Mouse (Mus musculus) embryonic facial prominence, embryonic 15.5 days (tissue): ENCODE measurements around the gene Ppp3r1. TPM values are rescaled to one million over a fixed set of nuclear protein-coding genes. Genes with fewer than 3 reads are reported as not detected.

Experiments
- ATAC-seq: fragments of 200-750 bp; cut with Nextera tagmentation; 2 replicates; pipeline ENCODE4 v1.8.0; 2017; ENCODE audit warnings: low read depth, moderate TSS enrichment; ENCODE audit not compliant: insufficient number of reproducible peaks, low FRiP score, low TSS enrichment
- H3K27ac ChIP-seq: fragments of 300-500 bp; sonication (generic); replicated peaks from 2 replicates; pipeline ENCODE4 v1.5.1; 2015; ENCODE audit warnings: mild to moderate bottlenecking, inconsistent platforms
- H3K27me3 ChIP-seq: fragments of 300-500 bp; sonication (generic); 2 replicates; pipeline ENCODE4 v1.6.1; 2015; ENCODE audit warnings: inconsistent platforms
- H3K36me3 ChIP-seq: fragments of 300-500 bp; sonication (generic); 2 replicates; pipeline ENCODE4 v1.6.1; 2015; ENCODE audit warnings: mild to moderate bottlenecking, inconsistent platforms
- H3K4me1 ChIP-seq: fragments of 300-500 bp; sonication (generic); 2 replicates; pipeline ENCODE4 v1.6.1; 2015; ENCODE audit warnings: inconsistent platforms
- H3K4me2 ChIP-seq: fragments of 300-500 bp; sonication (generic); replicated peaks from 2 replicates; pipeline ENCODE4 v1.6.1; 2015; ENCODE audit warnings: mild to moderate bottlenecking, inconsistent platforms
- H3K4me3 ChIP-seq: fragments of 300-500 bp; sonication (generic); replicated peaks from 2 replicates; pipeline ENCODE4 v1.5.1; 2015; ENCODE audit warnings: mild to moderate bottlenecking, inconsistent platforms
- H3K9ac ChIP-seq: fragments of 300-500 bp; sonication (generic); 2 replicates; pipeline ENCODE4 v1.6.1; 2015; ENCODE audit warnings: inconsistent platforms
- H3K9me3 ChIP-seq: fragments of 300-500 bp; sonication (generic); replicated peaks from 2 replicates; pipeline ENCODE4 v1.6.1; 2016; ENCODE audit warnings: inconsistent platforms
- WGBS: fragments of 180-500 bp; shearing (Covaris S2); methylation state at CpG from one replicate; pipeline ENCODE4 v1.1.7; 2015; 5-methylcytosine and 5-hydroxymethylcytosine counted together
- polyA plus RNA-seq: library from polyadenylated mRNA; unstranded; fragments of >200 nt; fragmentation: Nextera tagmentation; extraction: Ambion mirVana; gene quantifications from 2 replicates; pipeline ENCODE4 v1.2.1, GENCODE M21; 2015

The Ppp3r1 gene
- polyA plus RNA-seq, 1 experiment from 2014 or later, result 100 TPM

- 96% methylated on average over 1 of the region's 1 CpGs for WGBS
- Histone ChIP-seq H3K27ac (no peak overlapping the region), H3K4me2 (no peak overlapping the region), H3K9me3 (no peaks in the 10 kb centered on the region), H3K36me3 (peaks cover 13% of the 10 kb centered on the region; the same call in 1 of the 2 replicates), H3K4me3 (no peak overlapping the region), H3K27me3 (no peaks in the 10 kb centered on the region), H3K4me1 (no peaks in the 10 kb centered on the region; the same call in 1 of the 2 replicates), H3K9ac (no peak overlapping the region)
- no peak for ATAC-seq
Observed at GRCm38 (mm10) chr11:17170938-17171729, 12.1 kb downstream of the Ppp3r1 start.

- Histone ChIP-seq H3K27ac (no peak overlapping the region), H3K9ac (no peak overlapping the region), H3K27me3 (no peaks in the 10 kb centered on the region), H3K4me3 (no peak overlapping the region), H3K36me3 (peaks cover 13% of the 10 kb centered on the region; the same call in 1 of the 2 replicates), H3K9me3 (no peaks in the 10 kb centered on the region), H3K4me1 (no peaks in the 10 kb centered on the region; the same call in 1 of the 2 replicates), H3K4me2 (no peak overlapping the region)
- ATAC-seq, result no peak
- WGBS, result 91% methylated on average over 4 of the region's 4 CpGs
Observed at GRCm38 (mm10) chr11:17172300-17172699, 13.2 kb downstream of the Ppp3r1 start.

DNA sequence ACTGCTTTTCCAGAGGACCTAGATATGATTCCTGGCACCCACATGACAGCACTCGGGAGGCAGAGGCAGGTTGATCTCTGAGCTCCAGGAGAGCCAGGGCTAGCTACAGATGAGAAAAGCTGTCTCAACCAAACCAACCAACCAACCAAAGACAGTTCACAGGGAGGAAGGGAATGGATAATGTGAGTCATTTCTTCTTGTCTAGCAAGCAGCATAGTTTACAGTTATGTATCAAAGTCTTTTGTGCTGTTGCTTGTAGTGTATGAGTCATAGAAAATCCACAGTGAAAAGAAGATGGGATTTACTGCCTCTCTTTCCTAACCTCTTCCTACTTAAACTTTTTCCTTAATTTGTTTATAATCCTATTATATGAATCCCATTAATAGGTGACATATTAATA is 17.6 kb downstream of the Ppp3r1 start:
- Histone ChIP-seq H3K4me1 (no peaks in the 10 kb centered on the region), H3K9ac (no peak overlapping the region), H3K27ac (no peak overlapping the region), H3K9me3 (no peaks in the 10 kb centered on the region), H3K4me2 (no peak overlapping the region), H3K27me3 (no peaks in the 10 kb centered on the region), H3K4me3 (no peak overlapping the region), H3K36me3 (peaks cover 13% of the 10 kb centered on the region; the same call in 1 of the 2 replicates)
- ATAC-seq, result no peak
- 96% methylated on average over 1 of the region's 1 CpGs for WGBS

DNA sequence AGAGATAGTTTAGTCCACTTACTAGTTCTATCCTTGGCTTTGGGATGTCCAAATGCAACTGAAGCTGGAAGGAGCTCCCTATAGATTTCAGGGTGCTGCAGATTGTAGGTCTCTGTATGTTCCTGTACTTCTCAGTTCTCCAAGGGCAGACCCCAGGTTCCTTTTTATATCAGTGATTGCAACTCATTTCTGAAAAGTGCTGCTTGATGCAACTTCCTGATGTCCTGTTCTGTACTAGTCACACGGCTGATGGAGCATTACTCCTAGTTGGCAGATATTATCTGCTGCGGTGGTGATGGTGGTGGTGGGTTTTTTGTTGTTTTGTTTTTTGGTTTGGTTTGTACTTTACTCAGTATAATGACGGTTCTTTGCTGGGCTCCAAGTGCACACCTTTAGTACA is 21.7 kb downstream of the Ppp3r1 start:
- H3K9me3 ChIP-seq, result no peaks in the 10 kb centered on the region
- 79% methylated on average over 3 of the region's 3 CpGs for WGBS
- H3K36me3 ChIP-seq, result no peaks in the 10 kb centered on the region
- H3K4me1 ChIP-seq, result no peaks in the 10 kb centered on the region
- no peak overlapping the region for H3K27ac ChIP-seq
- no peaks in the 10 kb centered on the region for H3K27me3 ChIP-seq
- no peak overlapping the region for H3K4me2 ChIP-seq
- no peak for ATAC-seq
- no peak overlapping the region for H3K4me3 ChIP-seq
- no peak overlapping the region for H3K9ac ChIP-seq

DNA sequence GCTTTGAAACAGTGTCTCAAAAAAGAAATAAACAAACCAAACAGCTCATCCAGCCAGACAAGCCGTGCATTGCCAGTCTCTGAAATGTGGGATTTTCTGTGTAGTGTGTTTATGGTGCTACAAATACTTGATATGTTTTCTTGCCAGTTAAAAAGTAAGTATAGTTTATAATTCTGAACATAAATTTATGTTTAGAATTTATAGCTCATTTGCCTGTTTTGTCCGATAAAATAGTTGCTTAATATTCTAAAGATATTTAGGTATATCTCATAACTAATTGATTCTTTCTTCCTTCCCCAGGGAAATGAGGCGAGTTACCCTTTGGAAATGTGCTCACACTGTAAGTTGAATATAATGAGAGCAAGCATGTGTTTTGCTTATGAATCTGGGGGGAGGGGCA is 22.7 kb downstream of the Ppp3r1 start, which contains the start of gene Wdr92:
Gene Wdr92, plus strand, starts transcription at position 301 of the 400 bp plus-strand sequence.
- H3K9ac ChIP-seq, result no peak within 1 kb of the TSS
- no peaks in the 10 kb centered on the region for H3K4me1 ChIP-seq
- H3K4me3 ChIP-seq, result no peak within 1 kb of the TSS
- 64% methylated on average over 3 of the region's 3 CpGs for WGBS
- no peaks in the 10 kb centered on the region for H3K36me3 ChIP-seq
- ATAC-seq, result no peak
- no peaks in the 10 kb centered on the region for H3K27me3 ChIP-seq
- no peak within 1 kb of the TSS for H3K27ac ChIP-seq
- no peaks in the 10 kb centered on the region for H3K9me3 ChIP-seq
- no peak within 1 kb of the TSS for H3K4me2 ChIP-seq

DNA sequence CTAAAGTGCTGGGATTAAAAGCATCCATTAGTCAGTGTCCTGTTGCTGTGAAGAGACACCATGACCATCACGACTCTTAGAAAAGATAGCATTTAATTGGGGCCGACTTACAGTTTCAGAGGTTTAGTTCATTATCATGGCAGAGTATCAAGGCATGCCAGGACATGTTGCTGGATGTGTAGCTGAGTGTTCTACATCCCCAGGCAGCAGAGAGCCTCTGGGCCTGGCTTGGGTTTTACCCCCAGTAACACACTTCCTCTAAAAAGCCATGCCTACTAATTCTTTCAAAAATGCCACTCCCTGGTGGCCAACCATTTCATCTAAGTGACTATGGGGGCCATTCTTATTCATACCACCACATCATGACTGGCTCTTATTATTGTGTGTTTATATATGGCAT is 24.1 kb downstream of the Ppp3r1 start:
- Histone ChIP-seq H3K4me2 (no peak overlapping the region), H3K9me3 (no peaks in the 10 kb centered on the region), H3K4me3 (no peak overlapping the region), H3K27me3 (no peaks in the 10 kb centered on the region), H3K4me1 (no peaks in the 10 kb centered on the region), H3K36me3 (no peaks in the 10 kb centered on the region), H3K9ac (no peak overlapping the region), H3K27ac (no peak overlapping the region)
- 77% methylated on average over 2 of the region's 2 CpGs for WGBS
- no peak for ATAC-seq

DNA sequence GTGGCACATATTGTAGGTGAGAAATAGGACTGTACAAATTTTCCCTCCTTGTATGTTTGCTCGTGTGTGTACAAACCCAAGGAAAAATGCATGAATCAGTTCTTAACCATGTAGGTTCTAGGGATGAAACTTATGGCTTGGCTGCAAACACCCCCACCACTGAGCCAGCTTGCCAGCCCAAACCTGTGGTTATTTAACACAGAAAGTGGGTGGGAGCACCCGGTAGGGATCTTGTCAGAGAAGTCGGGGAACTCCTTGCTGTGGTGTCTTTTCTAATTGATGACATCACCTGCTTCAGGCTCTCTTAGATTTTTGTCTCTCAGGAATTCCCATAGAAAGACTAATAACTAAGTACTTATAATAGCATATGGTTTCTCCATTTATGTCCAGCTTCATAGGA is 28.6 kb downstream of the Ppp3r1 start:
- WGBS, result 73% methylated on average over 3 of the region's 3 CpGs
- no peak overlapping the region for H3K27ac ChIP-seq
- H3K4me3 ChIP-seq, result no peak overlapping the region
- no peak overlapping the region for H3K4me2 ChIP-seq
- H3K9me3 ChIP-seq, result no peaks in the 10 kb centered on the region
- ATAC-seq, result no peak
- H3K9ac ChIP-seq, result no peak overlapping the region
- H3K36me3 ChIP-seq, result peaks cover 4% of the 10 kb centered on the region; the same call in 1 of the 2 replicates
- no peaks in the 10 kb centered on the region for H3K4me1 ChIP-seq
- no peaks in the 10 kb centered on the region for H3K27me3 ChIP-seq

GRCm38 (mm10) chr11:17188786-17189185 is 29.7 kb downstream of the Ppp3r1 start:
- no peak for ATAC-seq
- no peaks in the 10 kb centered on the region for H3K27me3 ChIP-seq
- 44% methylated on average over 3 of the region's 3 CpGs for WGBS
- no peaks in the 10 kb centered on the region for H3K4me1 ChIP-seq
- H3K9me3 ChIP-seq, result no peaks in the 10 kb centered on the region
- no peak overlapping the region for H3K27ac ChIP-seq
- no peak overlapping the region for H3K4me3 ChIP-seq
- H3K4me2 ChIP-seq, result no peak overlapping the region
- H3K9ac ChIP-seq, result no peak overlapping the region
- peaks cover 4% of the 10 kb centered on the region; the same call in 1 of the 2 replicates for H3K36me3 ChIP-seq

DNA sequence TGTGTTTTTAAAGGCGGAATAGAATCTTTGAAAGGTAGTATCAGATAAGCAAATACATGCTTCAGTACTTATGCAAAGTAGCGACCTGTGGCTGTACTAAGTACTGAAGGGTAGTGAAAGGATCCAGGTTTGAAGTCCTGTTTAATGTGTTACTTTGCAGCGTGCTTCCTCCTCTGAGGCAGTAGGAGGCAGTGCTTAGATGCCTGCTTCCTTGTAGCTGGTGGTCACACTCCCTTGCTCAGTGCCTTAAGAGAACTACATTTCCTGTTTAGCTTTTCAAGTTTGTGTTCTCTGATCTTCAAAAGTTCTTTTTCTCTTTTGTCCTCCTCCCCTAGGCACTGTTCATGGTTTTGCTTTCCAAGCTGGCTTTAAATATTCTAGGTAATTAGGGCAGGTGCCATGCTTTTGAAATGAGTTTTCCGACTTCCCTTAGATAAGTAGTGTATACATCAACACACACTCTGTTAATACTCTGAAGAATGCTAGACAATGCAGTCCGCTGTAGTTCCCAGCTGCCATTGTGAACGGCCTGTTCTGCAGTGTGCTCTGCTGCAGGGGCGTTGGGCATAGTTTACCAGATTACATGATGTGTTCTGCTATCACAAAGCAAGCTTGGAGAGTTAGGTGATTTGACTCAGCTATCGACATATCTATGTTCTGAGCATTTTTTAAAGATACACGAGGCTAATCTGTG is 33.2 kb downstream of the Ppp3r1 start:
- Histone ChIP-seq H3K36me3 (peaks cover 34% of the 10 kb centered on the region), H3K9me3 (no peaks in the 10 kb centered on the region), H3K4me1 (no peaks in the 10 kb centered on the region), H3K27me3 (no peaks in the 10 kb centered on the region), H3K9ac (no peak overlapping the region), H3K4me2 (no peak overlapping the region), H3K27ac (no peak overlapping the region), H3K4me3 (no peak overlapping the region)
- no peak; the same call in 1 of the 2 replicates for ATAC-seq
- WGBS, result 70% methylated on average over 9 of the region's 9 CpGs

- Histone ChIP-seq H3K9me3 (no peaks in the 10 kb centered on the region), H3K27ac (no peak overlapping the region), H3K4me3 (no peak overlapping the region), H3K9ac (no peak overlapping the region), H3K4me1 (no peaks in the 10 kb centered on the region), H3K27me3 (no peaks in the 10 kb centered on the region), H3K4me2 (no peak overlapping the region), H3K36me3 (peaks cover 59% of the 10 kb centered on the region)
- ATAC-seq, result no peak
- WGBS, result 91% methylated on average over 5 of the region's 5 CpGs
Observed at GRCm38 (mm10) chr11:17199170-17199569, 40.1 kb downstream of the Ppp3r1 start.

- Histone ChIP-seq H3K4me2 (no peak overlapping the region), H3K4me1 (no peaks in the 10 kb centered on the region), H3K27ac (no peak overlapping the region), H3K4me3 (no peak overlapping the region), H3K27me3 (no peaks in the 10 kb centered on the region), H3K9ac (no peak overlapping the region), H3K9me3 (no peaks in the 10 kb centered on the region), H3K36me3 (peaks cover 52% of the 10 kb centered on the region)
- WGBS, result 89% methylated on average over 3 of the region's 3 CpGs
- no peak for ATAC-seq
Observed at GRCm38 (mm10) chr11:17199840-17200501, 40.9 kb downstream of the Ppp3r1 start.
